Mouse (Mus musculus) cerebellum, adult 9-11 months (tissue): ENCODE measurements at regions not wholly inside any gene's neighbourhood (a gene's known extent, or its start where the extent isn't known, plus 50 kb on each side); places are given as distances from the start of the nearest gene placed in this dataset.

Experiments
- DNase-seq: peaks from one replicate; pipeline ENCODE4 v3.0.0; 2022

DNA sequence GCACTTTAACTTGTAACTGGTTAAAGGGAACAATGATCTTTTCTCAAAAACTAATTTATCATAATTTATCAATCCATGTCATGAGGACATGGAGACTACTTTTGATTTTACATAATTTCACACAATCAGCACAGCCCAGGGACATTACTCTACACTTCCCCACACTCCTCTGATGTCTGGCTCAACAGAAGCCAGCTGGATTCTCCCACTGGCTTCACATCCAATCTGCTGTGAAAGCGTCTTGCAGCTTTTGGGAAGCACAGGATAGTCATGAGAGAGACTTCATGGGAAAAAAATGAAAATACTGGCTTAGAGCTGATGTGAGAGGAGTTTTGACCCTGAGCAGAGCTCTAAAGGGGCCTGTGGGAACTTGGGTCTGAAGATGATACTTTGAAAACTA, 61.7 kb upstream of the Hrasls start:
- DNase-seq: no peak

DNA sequence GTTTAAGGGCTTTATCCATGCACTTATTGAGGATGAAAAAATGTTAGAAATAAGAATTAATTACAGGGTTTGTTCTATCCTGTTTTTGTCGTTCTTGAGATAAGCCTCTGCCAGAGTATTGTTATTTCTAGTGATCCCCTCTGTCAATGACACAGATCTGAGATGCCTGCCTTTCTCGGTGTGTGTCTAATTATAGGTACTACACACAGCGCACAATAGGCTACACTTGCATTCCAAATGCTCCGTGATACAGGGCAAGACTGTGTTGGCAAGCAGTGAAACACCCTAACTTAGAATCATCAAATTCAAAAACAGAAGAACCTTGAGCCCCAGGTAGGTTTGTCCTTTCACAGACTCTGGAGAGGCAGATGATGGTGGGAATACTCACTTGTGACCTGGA, 90.3 kb upstream of the Hrasls start:
- no peak for DNase-seq

DNA sequence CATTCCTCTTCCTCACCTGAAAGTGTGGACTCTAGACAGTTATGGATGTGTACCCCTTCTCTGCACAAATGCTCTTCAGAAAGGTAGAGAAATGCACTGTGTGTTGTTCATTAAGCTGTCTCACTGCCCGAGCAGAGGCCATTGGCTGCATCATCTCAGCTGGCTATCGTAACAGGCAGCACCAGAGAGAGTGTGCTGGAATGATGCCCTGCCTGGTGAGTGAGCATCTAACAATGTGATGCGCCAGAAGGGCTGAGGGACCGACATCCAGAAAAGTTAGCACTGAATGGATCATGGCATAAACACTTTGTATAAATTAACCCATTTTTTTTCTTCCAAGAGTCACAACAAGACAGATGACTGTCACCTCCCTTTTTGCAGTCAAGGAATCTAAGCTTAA, 112.7 kb upstream of the Hrasls start:
- DNase-seq: no peak

DNA sequence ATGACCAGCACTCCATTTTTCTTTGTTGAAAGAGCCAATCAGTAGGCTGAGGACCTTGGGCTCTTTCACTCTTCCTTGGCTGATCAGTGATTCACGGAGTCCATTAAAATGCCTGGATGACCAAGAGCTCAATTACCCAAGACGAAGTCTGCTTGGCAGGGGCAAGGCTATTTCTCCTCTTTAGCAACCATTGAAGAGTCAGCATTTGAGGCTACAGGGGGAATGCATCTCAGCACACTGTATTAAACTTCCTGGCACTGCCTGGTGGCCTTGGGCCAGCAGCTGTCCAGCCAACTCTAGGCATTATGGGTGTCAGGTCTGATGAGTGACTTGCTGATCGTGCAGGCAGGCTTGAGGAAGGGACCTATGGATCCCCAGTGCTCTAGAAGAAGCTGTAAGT, 136.5 kb upstream of the Mb21d2 start:
- no peak for DNase-seq

DNA sequence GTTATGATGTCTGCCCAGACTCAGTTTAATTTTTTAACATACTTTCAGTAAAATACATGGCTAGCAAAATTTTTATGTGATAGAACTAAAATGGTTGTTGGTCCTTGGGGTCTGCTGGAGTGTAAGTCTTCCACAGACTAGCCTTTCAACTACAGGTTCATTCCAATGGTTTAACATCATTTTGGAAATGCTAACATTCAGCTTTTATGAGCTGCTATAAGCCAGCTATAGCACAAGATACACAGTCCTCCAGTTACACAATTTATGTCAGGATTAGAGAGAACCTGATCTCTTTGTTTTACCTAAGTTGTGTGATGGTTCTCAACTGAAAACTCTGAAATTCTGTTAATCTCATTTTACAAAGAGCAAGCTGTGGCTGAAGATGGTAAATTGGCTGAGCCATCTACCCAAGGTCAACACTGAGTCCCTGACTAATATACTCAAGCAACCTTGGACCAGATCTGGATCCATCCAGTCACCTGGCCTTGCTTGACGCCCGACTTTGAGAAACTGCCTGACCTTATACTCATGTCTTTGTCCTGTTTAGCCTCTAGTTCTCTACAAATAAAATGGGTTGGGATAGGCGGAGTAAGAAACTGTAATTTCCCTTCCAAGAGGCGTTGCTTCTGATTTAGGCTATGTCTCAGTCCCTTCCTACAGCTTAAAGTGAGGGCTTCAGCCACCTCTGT, 135.8 kb upstream of the Mb21d2 start:
- no peak for DNase-seq

DNA sequence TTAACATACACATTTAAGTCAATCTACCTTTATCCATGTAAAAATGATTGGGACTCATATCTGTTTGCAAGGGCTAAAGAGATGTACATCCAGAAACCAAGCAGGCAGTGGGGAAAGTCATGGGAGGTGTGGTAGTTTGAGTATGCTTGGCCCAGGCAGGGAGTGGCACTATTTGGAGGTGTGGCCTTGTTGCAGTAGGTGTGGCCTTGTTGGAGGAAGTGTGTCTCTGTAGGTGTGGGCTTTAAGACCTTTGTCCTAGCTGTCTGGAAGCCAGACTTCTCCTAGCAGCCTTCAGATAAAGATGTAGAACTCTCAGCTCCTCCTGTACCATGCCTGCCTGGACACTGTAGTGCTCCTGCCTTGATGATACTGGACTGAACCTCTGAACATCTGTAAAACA, 133.9 kb upstream of the Mb21d2 start:
- DNase-seq: no peak

DNA sequence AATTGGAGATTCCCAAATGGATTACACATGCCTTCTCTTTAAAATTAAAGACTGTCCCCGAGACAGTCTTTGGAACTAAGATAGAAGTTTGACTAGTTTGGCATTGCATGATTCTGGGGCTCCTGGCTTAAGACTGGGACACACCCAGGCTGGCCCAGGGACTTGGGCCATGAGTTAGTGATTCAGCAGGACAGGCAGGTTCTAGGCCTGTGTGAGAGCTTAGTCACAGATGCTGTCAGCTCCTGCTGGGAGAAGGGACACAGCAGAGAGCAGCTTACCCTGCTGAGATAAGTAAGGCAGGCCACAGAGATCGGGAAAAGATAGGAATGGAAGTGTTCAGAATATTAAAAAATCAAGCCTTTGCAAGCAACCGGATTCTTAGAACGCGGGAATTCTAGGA, 127.6 kb upstream of the Mb21d2 start:
- DNase-seq: no peak

DNA sequence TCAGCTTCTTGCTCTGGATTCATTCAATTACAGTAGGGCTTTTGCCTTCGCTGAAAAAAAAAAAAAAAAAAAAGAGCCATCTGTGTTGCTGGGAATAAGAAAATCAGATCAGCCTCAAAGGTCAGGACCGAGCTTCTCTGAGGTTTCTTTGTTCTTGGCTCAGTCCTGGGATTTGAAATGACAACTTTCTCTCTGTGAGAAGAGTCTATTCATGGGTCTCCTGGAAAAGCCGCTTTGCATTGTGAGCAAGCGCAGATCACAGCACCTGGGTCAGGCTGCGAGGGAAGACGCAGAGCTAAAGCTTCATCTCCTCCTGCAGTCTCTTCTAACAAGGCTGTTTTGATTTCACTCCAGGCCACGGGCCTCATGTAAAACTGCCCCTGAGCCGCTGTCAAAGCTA, 125.0 kb upstream of the Mb21d2 start:
- DNase-seq: no peak

DNA sequence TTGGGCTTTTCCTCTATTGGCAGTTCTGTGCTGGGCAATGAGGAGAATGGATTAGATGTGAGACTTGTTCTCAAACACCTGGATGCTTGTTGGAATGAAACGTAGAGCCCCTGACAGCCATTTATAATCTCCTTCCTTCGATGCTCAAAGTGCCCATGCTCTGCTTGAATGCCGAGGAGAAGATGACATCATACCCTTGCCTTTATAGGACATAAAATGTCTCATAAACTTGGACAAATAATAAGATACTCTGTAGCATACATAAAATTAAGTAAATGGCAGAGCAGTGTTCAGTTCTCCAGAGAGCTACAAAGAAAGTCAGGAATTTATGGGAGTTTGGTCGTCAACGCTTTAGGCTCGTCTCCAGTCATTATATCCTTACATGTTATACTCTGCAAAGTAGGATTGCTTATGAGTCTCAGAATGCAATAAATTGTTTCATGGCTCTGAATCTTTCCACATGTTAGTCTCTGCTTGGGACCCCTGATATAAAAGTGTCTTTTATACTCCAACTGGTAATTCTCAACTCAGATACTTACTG, 117.0 kb upstream of the Mb21d2 start:
- no peak for DNase-seq

DNA sequence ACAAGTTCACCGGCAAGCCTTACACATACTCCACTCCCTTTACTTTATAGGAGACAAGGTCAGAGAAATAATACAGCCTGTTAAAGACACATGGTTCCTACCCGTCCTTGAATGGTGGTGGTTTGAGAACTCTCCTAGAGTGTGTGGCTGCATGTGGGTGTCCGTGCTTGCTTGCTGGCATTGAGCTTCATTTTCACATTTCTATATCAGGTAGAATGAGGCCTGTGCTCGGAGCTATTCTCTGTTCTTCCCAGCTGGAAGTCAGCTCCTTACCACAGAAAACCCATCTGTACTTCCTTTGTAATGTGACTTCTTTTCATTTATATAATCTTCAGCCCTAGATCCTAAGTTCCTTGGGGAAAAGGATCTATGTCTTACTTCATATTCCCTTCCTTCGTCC, 106.0 kb upstream of the Mb21d2 start:
- DNase-seq: no peak

DNA sequence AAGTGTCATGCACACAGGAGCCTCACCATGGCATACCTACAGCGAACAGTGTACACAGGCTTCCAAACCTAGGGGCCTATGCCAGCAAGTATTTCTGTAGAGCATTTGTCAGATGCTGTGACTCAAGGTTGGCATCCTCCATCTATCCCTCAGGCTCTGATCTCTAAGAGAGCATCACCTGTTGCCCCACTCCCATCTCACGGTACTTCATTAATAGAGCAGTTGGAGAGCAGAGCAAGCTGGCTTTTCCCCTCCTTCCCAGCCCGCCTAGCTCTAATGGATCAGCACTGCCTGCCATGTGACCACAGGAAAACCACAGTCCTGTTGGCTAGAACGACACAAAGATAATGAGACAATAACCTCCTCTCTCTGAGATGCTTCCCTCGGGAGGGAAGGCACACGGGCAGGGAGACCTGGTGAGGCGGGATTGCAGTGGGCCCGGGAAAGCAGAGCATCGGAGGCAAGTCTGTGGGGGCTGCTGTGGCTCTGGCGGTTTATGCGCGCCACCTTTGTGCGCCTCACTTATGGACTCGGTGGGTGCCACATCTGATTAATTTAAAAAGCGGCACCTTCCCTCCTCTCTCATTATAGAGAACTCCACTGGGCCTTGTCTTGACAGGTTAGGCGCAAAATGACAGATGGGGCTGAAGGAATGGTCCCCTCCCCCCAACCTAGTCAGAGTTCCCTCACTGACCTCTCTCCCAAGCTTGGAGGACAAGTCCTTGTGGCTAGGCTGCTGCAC, 104.8 kb upstream of the Mb21d2 start:
- peak; percentile 28 for DNase-seq

DNA sequence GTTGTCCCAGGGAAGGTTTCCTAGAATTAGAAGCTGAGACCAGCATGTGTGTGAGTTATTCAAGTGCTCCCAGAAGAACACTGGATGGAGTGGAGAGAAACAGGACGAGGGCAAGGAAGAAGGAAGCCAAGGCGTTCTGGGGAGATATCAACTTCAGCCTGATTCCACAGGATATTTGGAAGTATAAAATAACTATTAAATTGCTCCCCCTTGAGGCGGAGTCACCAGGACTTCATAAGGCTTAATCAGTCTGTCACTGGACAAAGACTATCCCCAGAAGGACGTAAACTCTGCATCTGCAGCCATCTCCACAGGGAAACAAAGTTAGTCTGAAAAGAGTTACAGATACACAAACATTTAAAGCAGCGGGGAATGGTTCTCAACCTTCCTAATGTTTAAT, 103.9 kb upstream of the Mb21d2 start:
- DNase-seq: no peak

DNA sequence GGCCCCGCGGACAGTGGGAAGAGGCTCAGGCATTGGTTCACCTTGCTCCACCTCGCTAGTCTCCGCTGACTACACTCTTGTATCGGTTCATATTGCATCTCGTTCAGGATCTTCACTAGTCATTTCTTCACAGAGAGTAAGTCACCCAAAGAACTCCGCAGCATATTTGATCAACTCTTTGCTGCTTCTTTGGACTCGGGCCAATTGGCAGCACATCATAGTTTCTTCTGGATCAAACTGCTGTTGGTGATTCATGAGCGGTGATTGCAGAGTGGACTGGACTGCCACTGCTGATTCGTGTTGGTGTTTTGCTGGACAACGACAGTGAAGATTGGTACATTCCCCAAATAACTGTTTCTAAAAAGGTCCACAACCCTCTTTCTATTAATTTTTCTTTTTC, 98.4 kb upstream of the Mb21d2 start:
- DNase-seq: no peak

DNA sequence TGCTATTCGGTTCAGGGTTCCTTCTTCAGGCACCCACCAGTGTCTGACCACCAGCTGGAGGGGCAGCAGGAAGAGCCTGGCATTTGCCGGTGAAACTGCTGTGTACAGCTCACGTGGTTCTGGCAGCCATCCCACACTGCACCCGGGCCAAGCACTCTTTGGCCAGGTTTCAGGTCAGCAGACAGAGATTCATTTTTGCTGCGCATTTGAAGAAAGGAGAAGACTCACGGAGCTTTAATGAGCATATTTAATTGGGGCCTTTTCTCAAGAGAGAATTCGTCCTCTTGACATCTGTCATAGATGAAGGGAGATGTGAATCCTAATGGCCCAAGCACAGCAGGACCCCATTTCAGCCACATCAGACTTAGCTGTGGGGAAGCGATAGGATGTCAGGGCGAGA, 71.8 kb upstream of the Mb21d2 start:
- peak; percentile 92 for DNase-seq

DNA sequence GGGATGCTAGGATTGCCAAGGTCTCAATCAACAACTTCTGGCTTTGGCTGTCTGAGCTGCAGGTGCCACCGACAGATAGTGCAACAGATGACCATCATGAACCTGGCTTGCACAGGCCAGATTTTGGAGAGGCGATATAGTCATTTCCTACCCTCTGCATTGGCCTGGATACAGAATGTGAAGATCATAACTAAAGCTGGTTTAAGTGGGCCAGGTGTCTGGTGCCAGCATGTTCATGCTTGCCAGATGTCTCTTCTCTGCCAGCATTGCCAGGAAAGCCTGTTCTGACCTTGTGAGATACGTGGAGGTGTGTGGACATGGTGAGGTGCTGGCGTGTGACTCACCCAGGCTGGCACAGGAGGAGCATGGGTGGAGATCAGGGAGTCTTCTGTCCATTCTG, 70.2 kb upstream of the Mb21d2 start:
- peak; percentile 77 for DNase-seq

DNA sequence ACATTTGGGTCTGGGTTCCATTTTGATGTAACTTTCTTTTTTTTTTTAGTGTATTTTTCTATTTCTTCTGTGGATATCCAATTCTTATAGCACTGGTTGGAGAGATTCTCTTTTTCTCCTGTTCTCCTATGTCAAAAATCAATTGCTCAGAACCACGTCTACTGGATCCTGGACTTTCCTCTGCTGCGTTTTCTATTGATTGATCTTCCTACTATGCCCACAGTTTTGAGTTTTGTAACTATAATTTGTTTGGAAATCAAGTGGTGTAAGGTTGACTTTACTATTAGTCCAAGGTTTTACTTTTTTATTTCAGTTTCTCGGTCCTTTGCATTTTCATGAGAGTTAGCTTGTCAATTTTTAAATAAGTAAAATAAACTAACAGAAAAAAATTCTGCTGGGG, 67.2 kb upstream of the Mb21d2 start:
- DNase-seq: no peak

DNA sequence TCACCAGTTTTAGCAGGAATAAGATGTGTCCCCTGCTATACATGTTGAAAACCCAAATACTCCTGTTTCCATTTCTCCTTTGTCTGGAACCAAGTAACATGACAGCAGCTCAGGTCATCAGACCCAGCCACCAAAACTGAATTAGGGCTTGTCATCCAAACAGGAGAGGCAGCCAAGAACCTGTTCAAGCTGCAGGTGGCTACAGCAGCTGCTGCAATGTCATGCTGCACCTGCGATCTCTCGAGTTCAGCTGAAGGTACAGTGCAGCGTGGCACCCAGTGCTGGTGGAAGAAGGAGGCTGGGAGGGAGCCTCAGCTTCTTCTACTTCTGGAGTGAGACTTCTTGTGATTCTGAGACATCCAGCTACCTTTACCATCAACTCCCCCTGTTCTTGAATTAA, 61.2 kb upstream of the Mb21d2 start:
- peak; percentile 69 for DNase-seq

DNA sequence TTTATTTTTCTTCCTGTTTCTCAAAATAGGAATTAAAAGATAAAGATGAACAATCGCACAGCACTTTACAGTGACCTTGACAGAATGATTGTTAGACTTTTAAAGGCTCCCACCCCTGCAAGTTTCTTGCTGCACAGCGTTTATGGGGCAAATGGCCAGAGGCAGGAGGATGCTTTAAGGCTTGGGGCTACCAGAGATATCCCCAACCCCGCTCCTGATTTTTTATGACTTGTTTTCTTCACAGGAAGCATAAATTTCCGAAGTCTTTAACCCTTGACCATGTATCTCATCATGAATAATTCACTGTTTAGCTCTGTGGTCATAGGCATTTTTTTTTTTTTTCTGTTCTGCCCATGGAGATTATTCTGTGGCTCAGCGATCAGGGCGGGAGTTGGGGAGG, 55.5 kb upstream of the Mb21d2 start:
- no peak for DNase-seq

DNA sequence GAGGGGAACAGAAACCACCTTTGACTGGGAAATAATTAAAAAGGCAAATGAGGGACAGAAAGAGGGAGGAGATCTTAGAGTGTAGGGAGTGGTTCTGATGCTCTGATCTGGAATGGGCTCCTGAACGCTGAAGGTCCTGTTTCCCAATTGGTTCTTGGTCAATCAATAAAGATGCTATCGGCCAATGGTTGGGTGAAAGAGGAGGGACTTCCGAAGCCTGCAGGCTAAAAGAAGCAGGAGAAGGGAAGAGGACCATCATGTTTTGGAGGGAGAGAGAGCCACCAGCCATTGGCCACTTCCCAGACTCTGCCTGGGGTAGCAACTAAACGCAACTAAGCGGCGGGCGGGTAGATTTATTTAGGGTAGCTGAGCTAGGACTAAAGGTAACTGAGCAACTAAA, 53.4 kb upstream of the Mb21d2 start:
- DNase-seq: no peak
